Mouse (Mus musculus) hindbrain, postnatal 0 days (tissue): ENCODE measurements around the gene Schip1. TPM values are rescaled to one million over a fixed set of nuclear protein-coding genes. Genes with fewer than 3 reads are reported as not detected.

Experiments used
- ATAC-seq: fragments of 200-750 bp; cut with Nextera tagmentation; 2 replicates; pipeline ENCODE4 v1.8.0; 2017; ENCODE audit warnings: mild to moderate bottlenecking, moderate TSS enrichment, moderate library complexity
- DNase-seq: peaks from one replicate; pipeline ENCODE4 v3.0.0-alpha.2; 2015; ENCODE audit warnings: low spot score
- H3K27ac ChIP-seq: fragments of 300-500 bp; sonication (generic); 2 replicates; pipeline ENCODE4 v1.5.1; 2014; ENCODE audit warnings: mild to moderate bottlenecking
- H3K27me3 ChIP-seq: fragments of 300-500 bp; sonication (generic); 2 replicates; pipeline ENCODE4 v1.6.1; 2014; ENCODE audit warnings: low read length, mixed read lengths; ENCODE audit not compliant: insufficient read depth
- H3K36me3 ChIP-seq: fragments of 300-500 bp; sonication (generic); 2 replicates; pipeline ENCODE4 v1.6.1; 2014; ENCODE audit warnings: low read length, mixed read lengths; ENCODE audit not compliant: insufficient read depth
- H3K4me1 ChIP-seq: fragments of 300-500 bp; sonication (generic); 2 replicates; pipeline ENCODE4 v1.6.1; 2014; ENCODE audit warnings: antibody characterized with exemption, low read length, mixed read lengths; ENCODE audit not compliant: insufficient read depth
- H3K4me2 ChIP-seq: fragments of 300-500 bp; sonication (generic); 2 replicates; pipeline ENCODE4 v1.6.1; 2014; ENCODE audit warnings: low read depth, mild to moderate bottlenecking, low read length, moderate library complexity, mixed read lengths
- H3K4me3 ChIP-seq: fragments of 300-500 bp; sonication (generic); 2 replicates; pipeline ENCODE4 v1.5.1; 2014; ENCODE audit warnings: low read length
- H3K9ac ChIP-seq: fragments of 300-500 bp; sonication (generic); replicated peaks from 2 replicates; pipeline ENCODE4 v1.6.1; 2014; ENCODE audit warnings: mild to moderate bottlenecking, low read length, moderate library complexity, mixed read lengths
- H3K9me3 ChIP-seq: fragments of 300-500 bp; sonication (generic); 2 replicates; pipeline ENCODE4 v1.6.1; 2016; ENCODE audit warnings: low read length, mixed read lengths
- CTCF ChIP-seq: IDR thresholded peaks from 2 replicates; pipeline ENCODE4 v1.5.1; 2016; ENCODE audit warnings: antibody characterized with exemption, control low read depth, low read depth
- WGBS: fragments of 180-500 bp; shearing (Covaris S2); extraction: QIAGEN DNeasy Blood & Tissue Kit; methylation state at CpG from one replicate; pipeline ENCODE4 v1.1.7; 2014; 5-methylcytosine and 5-hydroxymethylcytosine counted together
- polyA plus RNA-seq: library from polyadenylated mRNA; unstranded; fragments of >200 nt; fragmentation: Nextera tagmentation; extraction: Ambion mirVana; gene quantifications from 2 replicates; pipeline ENCODE4 v1.2.1, GENCODE M21; 2015
- total RNA-seq: library from RNA; depleted of rRNA; stranded (reverse); fragments of >200 nt; gene quantifications from 2 replicates; pipeline ENCODE4 v1.2.3, GENCODE M21; 2014

Schip1 gene
- total and polyA plus RNA-seq, 2 experiments from 2014 or later = 94.3 to 163 TPM

DNA sequence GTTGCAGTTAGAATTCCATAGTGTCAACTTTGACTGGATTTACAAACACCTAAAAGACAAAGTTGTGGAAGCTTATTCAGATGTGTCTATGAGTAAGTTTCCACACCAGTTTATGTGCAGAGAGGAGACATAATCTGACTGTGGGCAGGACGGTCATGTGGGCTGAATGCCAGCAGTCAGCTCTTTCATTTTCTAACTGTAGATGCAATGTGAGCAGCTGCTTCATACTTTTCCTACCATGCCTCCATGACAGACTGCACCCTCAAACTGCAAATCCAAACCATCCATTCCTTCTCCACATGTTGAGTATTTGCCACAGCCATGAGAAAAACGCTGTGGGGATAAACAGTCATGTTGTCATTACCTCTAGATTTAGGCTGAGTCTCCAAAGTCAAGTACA, 356.3 kb downstream of the Schip1 start:
- ATAC-seq (no peak), DNase-seq (no peak)
- TF ChIP-seq CTCF = no peak

DNA sequence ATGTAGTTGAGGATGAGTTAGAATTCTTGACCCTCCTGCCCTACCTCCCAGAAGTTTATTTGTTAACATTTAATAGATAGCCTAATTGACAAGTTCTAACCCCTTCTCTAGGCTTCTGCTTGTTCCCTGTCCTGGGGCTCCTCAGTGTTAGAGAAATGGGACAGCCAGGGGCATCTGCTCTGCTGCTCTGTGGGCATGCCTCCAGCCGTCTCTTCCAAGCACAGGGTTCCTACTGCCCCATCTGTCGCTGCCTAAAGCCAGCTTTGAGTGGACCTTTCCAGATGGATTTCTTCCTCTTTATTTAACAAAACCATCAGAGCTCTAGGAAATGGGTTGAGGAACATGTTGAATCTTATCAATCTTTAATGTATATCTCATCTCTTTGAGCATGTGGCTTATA, 357.2 kb downstream of the Schip1 start:
- H3K9me3 ChIP-seq = no peaks in the 10 kb centered on the region
- DNase-seq (peak; percentile 65), ATAC-seq (0 out of 2 replicates have a peak, but pooled peaks have one; percentile 51)
- H3K27me3 ChIP-seq = no peaks in the 10 kb centered on the region
- H3K4me2 ChIP-seq = no peak overlapping the region
- no peak for TF ChIP-seq CTCF
- 58% methylated on average over 2 of the region's 2 CpGs for WGBS
- no peaks in the 10 kb centered on the region for H3K36me3 ChIP-seq
- H3K4me3 ChIP-seq = no peak overlapping the region
- H3K9ac ChIP-seq = no peak overlapping the region
- H3K27ac ChIP-seq = no peak overlapping the region
- H3K4me1 ChIP-seq = no peaks in the 10 kb centered on the region

More for the DNA sequence above, 356.3 kb downstream of the Schip1 start:
- no peaks in the 10 kb centered on the region for H3K27me3 ChIP-seq
- H3K36me3 ChIP-seq = no peaks in the 10 kb centered on the region
- 70% methylated on average over 2 of the region's 2 CpGs for WGBS
- H3K9me3 ChIP-seq = no peaks in the 10 kb centered on the region
- H3K4me3 ChIP-seq = no peak overlapping the region
- H3K9ac ChIP-seq = no peak overlapping the region
- H3K4me1 ChIP-seq = no peaks in the 10 kb centered on the region
- H3K4me2 ChIP-seq = no peak overlapping the region
- no peak overlapping the region for H3K27ac ChIP-seq

DNA sequence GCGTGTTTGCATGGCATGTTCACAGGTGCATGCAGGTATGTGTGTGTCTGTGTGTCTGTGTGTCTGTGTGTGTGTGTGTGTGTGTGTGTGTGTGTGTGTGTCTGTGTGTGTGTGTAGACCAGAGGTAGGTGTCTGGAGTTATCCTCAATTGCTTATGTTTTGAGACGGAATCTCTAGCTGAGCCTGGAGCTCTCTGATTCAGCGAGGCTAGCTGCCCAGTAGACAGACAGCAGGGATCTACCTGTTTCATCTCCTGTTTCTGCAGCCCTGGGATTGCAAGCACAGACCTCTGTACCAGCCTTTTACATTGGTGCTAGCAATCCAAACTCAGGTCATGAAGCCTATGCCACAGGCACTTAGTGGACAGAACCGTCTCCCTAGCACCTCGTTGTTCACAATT, 363.5 kb downstream of the Schip1 start:
- no peak overlapping the region for H3K4me3 ChIP-seq
- no peak overlapping the region for H3K4me2 ChIP-seq
- DNase-seq (no peak), ATAC-seq (no peak)
- H3K27me3 ChIP-seq = no peaks in the 10 kb centered on the region
- 86% methylated on average over 5 of the region's 5 CpGs for WGBS
- no peak overlapping the region for H3K27ac ChIP-seq
- H3K9ac ChIP-seq = no peak overlapping the region
- no peaks in the 10 kb centered on the region for H3K4me1 ChIP-seq
- no peaks in the 10 kb centered on the region for H3K36me3 ChIP-seq
- no peaks in the 10 kb centered on the region for H3K9me3 ChIP-seq
- TF ChIP-seq CTCF = no peak

DNA sequence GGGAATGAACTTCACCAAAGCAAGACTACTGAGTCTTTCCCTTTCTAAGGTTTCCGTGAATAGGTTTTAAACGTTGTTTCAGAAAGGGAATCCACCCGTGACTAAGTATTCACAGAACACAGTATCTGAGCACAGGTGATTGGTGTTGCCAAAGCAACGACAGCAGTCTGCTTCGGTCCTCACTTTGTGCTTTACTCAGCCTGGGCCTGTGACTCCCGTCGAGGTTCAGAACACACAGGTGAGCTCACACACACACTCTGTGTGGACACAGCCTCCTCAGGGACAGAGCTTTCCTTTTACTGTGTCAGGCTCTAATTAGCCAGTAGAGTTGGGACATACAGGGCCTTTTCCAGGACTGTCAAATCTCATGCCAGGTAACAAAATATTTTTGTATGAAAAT, 369.8 kb downstream of the Schip1 start:
- ATAC-seq = 0 out of 2 replicates have a peak, but pooled peaks have one; percentile 51
- Histone ChIP-seq H3K9me3 (no peaks in the 10 kb centered on the region), H3K4me1 (no peaks in the 10 kb centered on the region), H3K9ac (no peak overlapping the region), H3K36me3 (no peaks in the 10 kb centered on the region), H3K4me2 (no peak overlapping the region), H3K27me3 (no peaks in the 10 kb centered on the region), H3K4me3 (no peak overlapping the region), H3K27ac (no peak overlapping the region)
- 39% methylated on average over 7 of the region's 7 CpGs for WGBS
- TF ChIP-seq CTCF = no peak
- no peak for DNase-seq

DNA sequence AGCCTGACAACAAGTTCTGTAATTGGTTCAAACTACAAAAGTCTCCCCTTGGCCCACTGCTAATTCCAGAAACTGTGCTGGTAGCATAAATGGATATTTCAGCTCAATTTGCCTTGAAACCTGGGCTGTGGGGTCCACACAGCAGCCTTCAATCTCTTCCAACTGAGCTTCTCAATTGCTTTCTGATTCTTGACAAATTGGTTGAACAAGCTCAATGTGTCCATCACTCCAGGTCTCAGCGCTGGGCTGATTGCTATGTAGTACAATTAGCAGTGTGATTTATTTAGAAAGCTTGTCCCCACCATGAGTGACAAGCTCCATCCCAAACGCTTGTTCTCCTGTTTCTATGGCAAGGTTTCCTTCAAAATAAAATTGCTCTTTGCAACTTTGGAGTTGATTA, 370.3 kb downstream of the Schip1 start:
- Histone ChIP-seq H3K4me1 (no peaks in the 10 kb centered on the region), H3K27ac (no peak overlapping the region), H3K9me3 (no peaks in the 10 kb centered on the region), H3K4me2 (no peak overlapping the region), H3K4me3 (no peak overlapping the region), H3K27me3 (no peaks in the 10 kb centered on the region), H3K9ac (no peak overlapping the region), H3K36me3 (no peaks in the 10 kb centered on the region)
- ATAC-seq = no peak
- DNase-seq = no peak
- TF ChIP-seq CTCF = no peak
- 70% methylated on average over 2 of the region's 2 CpGs for WGBS

DNA sequence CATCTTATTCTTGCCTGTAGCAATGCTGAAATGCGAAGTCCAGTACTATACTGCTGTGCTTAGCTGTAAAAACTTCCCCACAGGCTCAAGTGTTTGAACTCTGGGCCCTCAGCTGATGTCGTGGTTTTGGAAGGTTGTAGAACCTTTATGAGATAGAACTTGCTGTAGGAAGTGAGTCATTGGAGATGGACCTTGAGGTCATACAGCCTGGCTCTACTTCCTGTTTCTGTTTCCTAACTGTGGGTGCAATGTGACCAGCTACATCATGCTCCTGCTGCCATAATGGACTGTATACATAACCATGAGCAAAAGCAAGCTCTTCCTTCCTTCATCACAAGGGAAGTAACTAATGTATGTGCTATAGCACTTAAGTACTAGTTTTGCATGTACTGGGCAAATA, 383.9 kb downstream of the Schip1 start:
- no peak for TF ChIP-seq CTCF
- no peak overlapping the region for H3K27ac ChIP-seq
- ATAC-seq (no peak), DNase-seq (no peak)
- no peak overlapping the region for H3K4me3 ChIP-seq
- H3K36me3 ChIP-seq = no peaks in the 10 kb centered on the region
- H3K9me3 ChIP-seq = no peaks in the 10 kb centered on the region
- H3K9ac ChIP-seq = no peak overlapping the region
- no peak overlapping the region for H3K4me2 ChIP-seq
- H3K27me3 ChIP-seq = no peaks in the 10 kb centered on the region
- H3K4me1 ChIP-seq = no peaks in the 10 kb centered on the region
- 85% methylated on average over 2 of the region's 2 CpGs for WGBS

DNA sequence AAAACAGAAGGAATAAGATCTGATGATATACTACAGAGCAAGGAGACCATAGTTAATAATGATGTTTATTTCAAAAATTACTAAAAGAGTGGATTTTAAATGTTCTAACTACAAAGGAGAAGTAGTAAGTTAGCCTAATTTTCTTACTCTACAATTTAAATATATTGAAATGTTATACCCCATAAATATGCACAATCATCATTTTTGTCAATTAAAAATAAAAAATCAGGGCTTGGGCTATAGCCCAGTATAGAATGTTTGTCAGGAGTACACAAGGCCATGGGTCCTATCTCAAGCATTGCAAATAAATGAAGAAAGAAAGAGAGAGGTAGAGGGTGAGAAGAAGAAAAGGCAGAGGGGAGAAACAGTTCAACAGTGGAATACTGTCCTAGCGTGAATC, 387.0 kb downstream of the Schip1 start:
- H3K9ac ChIP-seq = no peak overlapping the region
- no peaks in the 10 kb centered on the region for H3K36me3 ChIP-seq
- DNase-seq (no peak), ATAC-seq (no peak)
- H3K4me1 ChIP-seq = no peaks in the 10 kb centered on the region
- H3K4me2 ChIP-seq = no peak overlapping the region
- 97% methylated on average over 1 of the region's 1 CpGs for WGBS
- H3K4me3 ChIP-seq = no peak overlapping the region
- no peak for TF ChIP-seq CTCF
- H3K9me3 ChIP-seq = no peaks in the 10 kb centered on the region
- no peaks in the 10 kb centered on the region for H3K27me3 ChIP-seq
- no peak overlapping the region for H3K27ac ChIP-seq

DNA sequence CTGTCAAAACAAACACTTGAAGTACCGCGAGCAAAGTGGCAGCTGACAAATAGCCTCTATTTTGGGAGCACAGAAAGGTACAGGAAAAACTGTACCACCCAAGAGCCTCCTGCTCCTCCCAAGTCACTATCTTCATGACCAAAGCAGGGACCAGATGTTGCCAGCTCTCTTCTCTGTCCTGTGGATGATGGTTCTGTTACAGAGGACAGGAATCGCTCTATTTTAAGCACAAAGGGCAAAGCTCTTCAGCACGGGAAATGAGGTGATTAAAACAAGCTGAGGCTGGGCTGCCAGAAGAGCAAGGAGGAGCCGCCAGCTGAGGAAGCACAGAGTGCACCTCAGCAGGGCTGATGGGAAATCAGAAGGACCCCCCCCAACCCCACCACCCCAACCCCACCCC, 388.7 kb downstream of the Schip1 start:
- ATAC-seq = no peak
- H3K36me3 ChIP-seq = no peaks in the 10 kb centered on the region
- WGBS = 41% methylated on average over 5 of the region's 5 CpGs
- H3K4me2 ChIP-seq = no peak overlapping the region
- H3K9ac ChIP-seq = no peak overlapping the region
- H3K27ac ChIP-seq = no peak overlapping the region
- H3K9me3 ChIP-seq = no peaks in the 10 kb centered on the region
- no peak for TF ChIP-seq CTCF
- no peak overlapping the region for H3K4me3 ChIP-seq
- no peaks in the 10 kb centered on the region for H3K27me3 ChIP-seq
- H3K4me1 ChIP-seq = no peaks in the 10 kb centered on the region
- no peak for DNase-seq
